Mouse (Mus musculus) adrenal gland, adult (tissue): ENCODE data around the gene Elmo1.

Experiments used
- DNase-seq, 2 experiments: peaks; one replicate each; pipeline ENCODE4 v3.0.0; 2022 to 2023; ENCODE audit warnings: low spot score in 1 of 2; ENCODE audit not compliant: inconsistent age in 2 of 2

Gene Elmo1

DNA sequence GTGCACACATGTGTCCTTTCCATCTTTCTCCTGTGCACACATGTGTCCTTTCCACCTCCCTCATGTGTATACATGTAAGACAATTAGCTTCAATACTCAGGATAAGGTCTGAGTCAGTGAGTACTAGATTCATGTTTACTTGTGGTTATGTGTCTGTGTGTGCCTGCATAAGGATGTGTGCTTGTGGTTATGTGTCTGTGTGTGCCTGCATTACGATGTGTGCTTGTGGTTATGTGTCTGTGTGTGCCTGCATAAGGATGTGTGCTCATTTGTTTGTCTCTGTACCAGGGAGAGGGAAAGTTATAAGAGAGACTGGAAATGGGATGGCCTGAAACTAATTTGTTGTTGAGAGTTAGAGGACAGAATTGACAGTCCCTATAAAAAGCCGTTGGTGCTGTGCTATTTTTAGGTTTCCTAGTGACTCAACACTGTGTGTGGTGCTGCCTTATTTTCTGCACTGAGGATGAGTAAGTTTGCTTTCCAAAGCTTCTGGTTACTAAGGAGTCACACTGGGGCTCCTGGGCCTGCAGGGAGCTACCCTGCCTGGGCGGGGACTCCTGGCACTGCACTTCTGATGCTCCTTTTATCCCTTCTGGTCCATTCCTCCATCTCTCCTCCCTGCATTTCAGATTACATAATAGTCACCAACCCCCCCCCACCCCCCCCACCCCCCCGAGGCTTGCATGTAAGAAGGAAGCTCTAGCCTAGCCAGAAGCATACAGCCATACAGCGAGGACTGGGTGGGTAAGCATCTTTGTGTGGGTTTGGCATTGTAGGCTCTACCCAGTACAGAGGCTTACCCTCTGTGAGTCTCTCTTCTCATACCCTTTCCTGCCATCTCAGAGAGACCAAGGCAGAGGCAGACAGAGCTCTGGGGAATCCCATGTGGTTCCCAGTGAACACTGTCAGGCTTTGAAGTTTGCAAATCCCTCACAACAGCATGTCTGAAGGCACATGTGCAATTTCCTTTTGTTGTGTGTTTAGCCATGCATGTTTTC is 216.1 kb downstream of the Elmo1 start:
- peak in 1 of 2 experiments; percentile 52 for DNase-seq

- DNase-seq = no peak
Measured at GRCm38 (mm10) chr13:20307381-20307780, 217.0 kb downstream of the Elmo1 start.

GRCm38 (mm10) chr13:20311612-20312011 is 221.2 kb downstream of the Elmo1 start:
- peak; percentile 68 to 92 for DNase-seq

GRCm38 (mm10) chr13:20313345-20313744 is 222.9 kb downstream of the Elmo1 start:
- DNase-seq = no peak

- no peak for DNase-seq
Measured at GRCm38 (mm10) chr13:20316139-20316538, 225.7 kb downstream of the Elmo1 start.

- peak in 1 of 2 experiments; percentile 38 for DNase-seq
Measured at GRCm38 (mm10) chr13:20318615-20319219, 228.3 kb downstream of the Elmo1 start.

- DNase-seq = no peak
Measured at GRCm38 (mm10) chr13:20320232-20320631, 229.8 kb downstream of the Elmo1 start.

DNA sequence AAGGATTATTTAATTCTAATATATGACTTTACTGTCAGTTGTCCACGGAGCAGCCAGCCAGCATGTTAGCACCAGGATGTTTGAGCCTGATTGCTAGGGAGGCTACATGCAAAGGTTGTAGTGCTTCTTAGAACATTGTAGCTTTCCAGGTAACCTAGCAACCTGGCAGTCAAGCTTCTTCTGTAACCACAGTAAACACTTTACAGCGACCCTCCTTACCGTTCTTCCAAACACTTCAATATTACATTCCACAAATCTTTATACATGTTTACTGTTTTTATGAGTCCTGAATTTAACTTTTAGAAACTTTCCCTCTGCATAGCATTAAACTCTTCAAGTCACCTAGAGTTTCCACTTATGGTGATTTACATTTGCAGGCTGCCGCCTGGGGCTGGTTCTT is 233.1 kb downstream of the Elmo1 start:
- no peak for DNase-seq

GRCm38 (mm10) chr13:20327064-20327463 is 236.7 kb downstream of the Elmo1 start:
- no peak for DNase-seq

DNA sequence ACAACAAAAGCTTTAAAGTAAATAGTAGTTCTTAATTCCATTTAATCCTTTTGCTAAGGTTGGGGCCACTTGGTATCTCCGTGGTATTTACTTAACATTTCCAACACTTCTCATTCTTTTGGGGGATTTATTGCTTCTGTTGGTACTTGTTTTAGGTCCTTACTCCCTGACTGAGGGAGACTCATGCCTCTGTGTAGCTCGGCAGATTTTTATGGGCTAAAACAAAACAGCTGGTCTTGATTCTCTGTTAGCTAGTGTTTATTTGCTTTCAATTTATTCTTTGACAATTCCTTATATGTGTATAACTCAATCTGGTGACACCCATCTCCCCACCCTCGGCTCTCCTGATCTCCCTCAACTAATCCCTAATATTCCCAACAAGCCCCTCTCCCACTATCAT is 237.6 kb downstream of the Elmo1 start:
- no peak for DNase-seq

DNA sequence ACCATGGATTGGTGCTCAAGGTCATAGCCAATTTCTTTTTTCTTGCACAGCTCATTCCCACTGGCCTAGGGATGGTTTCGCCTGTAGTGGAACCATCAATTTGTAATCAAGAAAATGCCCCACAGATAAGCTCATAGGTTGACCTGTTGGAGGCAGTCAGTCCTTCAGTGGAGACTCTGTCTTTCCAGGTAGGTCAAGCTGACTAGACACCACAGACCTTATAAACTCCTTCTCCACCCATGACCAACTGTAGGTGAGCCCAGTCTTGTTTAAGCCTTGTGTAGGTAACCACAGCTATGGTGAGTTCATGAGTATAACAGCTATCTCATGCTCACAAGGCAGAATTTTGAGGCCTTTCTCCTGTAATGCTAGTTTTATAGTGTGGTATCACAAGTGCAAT is 238.3 kb downstream of the Elmo1 start:
- no peak for DNase-seq

DNA sequence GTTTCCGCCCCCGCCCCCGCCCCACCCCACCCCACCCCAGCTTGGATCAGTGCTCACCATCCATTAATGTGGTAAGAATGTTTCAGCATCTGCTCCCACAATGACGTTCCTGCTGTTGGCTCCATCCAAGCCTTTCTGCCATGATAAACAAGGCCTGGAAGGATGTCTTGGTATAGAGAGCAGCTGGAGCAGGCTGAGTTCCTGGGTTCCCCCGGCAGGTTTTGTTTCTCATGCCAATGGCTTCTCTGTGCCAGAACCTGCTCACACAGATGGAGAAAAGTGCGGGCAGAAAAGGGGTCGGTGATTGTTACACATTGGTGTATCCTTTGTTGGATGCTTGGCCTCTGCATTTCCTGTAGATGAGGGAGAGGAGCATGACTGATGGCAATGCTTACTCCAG is 240.6 kb downstream of the Elmo1 start:
- DNase-seq = no peak

- no peak for DNase-seq
Measured at GRCm38 (mm10) chr13:20335051-20335888, 244.9 kb downstream of the Elmo1 start.

GRCm38 (mm10) chr13:20335889-20336497 is 245.6 kb downstream of the Elmo1 start:
- DNase-seq = no peak

- DNase-seq = no peak
Measured at GRCm38 (mm10) chr13:20342881-20343280, 252.5 kb downstream of the Elmo1 start.

DNA sequence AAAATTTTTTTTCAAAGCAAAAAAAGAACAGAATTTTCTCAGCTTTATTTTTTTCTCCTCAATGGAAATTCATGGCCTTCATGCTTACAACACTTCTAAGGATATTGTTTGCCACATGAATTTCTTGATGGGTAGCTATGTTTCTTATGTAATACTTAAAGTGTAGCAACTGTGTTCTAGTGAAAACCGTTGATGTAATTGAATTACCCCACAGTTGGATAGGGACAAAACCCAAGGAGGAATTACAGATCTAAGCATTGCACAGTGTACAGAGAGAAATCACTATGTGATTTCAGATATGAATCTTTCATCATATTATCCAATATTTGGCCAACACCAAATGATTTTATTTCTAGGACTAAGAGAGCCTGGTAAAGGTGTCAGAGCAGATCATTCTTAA is 259.4 kb downstream of the Elmo1 start:
- DNase-seq = peak in 1 of 2 experiments; percentile 32

- no peak for DNase-seq
Measured at GRCm38 (mm10) chr13:20352631-20353030, 262.2 kb downstream of the Elmo1 start.

DNA sequence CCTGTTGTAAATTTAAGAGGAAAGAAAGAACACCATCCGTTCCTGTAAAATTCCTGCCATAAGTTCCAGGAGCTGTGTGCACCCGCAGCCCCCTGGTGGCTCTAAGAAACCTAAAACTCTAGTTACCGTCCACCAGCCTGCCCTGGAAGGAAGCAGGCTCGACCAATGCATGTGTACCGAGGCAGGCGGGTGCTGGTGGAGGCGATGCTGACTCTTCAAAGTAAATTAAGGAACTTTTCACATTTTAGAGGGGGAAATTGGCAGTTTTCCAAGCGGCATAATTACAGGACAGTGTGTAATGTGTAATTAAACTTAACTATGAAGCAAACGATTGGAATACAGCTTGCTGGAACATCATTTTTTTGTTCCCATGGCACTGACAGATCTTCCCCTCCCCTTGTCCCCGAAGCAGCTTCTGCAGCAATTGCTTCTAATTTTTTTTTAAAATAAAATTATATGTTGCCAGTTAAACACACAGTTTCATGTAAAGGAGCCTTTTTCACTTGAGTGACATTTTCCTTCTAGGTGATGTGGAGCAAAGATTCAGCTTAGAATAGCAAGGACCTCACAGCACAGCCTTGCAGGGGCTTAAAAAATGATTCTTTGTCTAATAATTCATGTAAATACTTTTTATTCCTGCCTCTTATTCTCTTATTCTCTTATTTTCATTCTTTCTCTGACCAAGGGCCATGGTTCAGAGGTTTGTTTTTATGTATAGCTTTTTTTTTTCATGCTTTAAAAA is 263.6 kb downstream of the Elmo1 start:
- DNase-seq = no peak

- DNase-seq = no peak
Measured at GRCm38 (mm10) chr13:20354604-20354999, 264.2 kb downstream of the Elmo1 start.

DNA sequence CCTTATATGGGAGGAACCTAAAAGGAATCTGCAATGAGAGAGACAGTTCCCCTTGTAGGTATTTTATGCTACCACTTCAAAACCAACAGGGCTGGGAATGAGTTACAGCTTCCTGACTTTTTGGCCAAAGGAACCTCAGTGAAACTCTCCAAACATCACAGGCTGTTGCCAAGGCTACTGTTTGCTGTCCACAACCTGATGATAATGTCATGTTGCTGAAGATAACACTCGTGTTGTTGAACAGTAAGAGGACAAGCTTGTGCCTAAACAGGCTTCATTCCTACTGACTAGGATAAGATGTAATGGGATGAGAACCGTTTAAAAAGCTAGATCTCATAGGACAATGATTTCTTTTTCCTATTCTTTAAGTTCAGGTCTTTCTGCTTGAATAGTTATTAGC is 272.1 kb downstream of the Elmo1 start:
- no peak for DNase-seq
